Mouse (Mus musculus) stomach, embryonic 14.5 days (tissue): ENCODE measurements around the gene Rilp. TPM values are rescaled to one million over a fixed set of nuclear protein-coding genes. Genes with fewer than 3 reads are reported as not detected.

ENCODE experiments used
- ATAC-seq: fragments of 200-750 bp; cut with Nextera tagmentation; 2 replicates; pipeline ENCODE4 v1.8.0; 2017; ENCODE audit warnings: low read depth, moderate TSS enrichment; ENCODE audit not compliant: insufficient number of reproducible peaks, insufficient read depth, low FRiP score
- H3K27ac ChIP-seq: fragments of 300-500 bp; sonication (generic); 2 replicates; pipeline ENCODE4 v1.5.1; 2014; ENCODE audit warnings: mild to moderate bottlenecking, low read length, moderate library complexity, mixed read lengths
- H3K27me3 ChIP-seq: fragments of 300-500 bp; sonication (generic); 2 replicates; pipeline ENCODE4 v1.6.1; 2014; ENCODE audit warnings: low read length, control low read depth, mixed read lengths; ENCODE audit not compliant: control insufficient read depth, insufficient read depth
- H3K36me3 ChIP-seq: fragments of 300-500 bp; sonication (generic); 2 replicates; pipeline ENCODE4 v1.6.1; 2014; ENCODE audit warnings: mild to moderate bottlenecking, control low read depth, low read length, moderate library complexity, mixed read lengths; ENCODE audit not compliant: control insufficient read depth, insufficient read depth
- H3K4me1 ChIP-seq: fragments of 300-500 bp; sonication (generic); 2 replicates; pipeline ENCODE4 v1.6.1; 2014; ENCODE audit warnings: low read length, control low read depth, mixed read lengths; ENCODE audit not compliant: control insufficient read depth, insufficient read depth
- H3K4me2 ChIP-seq: fragments of 300-500 bp; sonication (generic); replicated peaks from 2 replicates; pipeline ENCODE4 v1.6.1; 2014; ENCODE audit warnings: low read depth, low read length, control low read depth
- H3K4me3 ChIP-seq: fragments of 300-500 bp; sonication (generic); 2 replicates; pipeline ENCODE4 v1.5.1; 2014; ENCODE audit warnings: low read depth, low read length, control low read depth
- H3K9ac ChIP-seq: fragments of 300-500 bp; sonication (generic); replicated peaks from 2 replicates; pipeline ENCODE4 v1.6.1; 2014; ENCODE audit warnings: low read depth, mild to moderate bottlenecking, control low read depth, low read length, moderate library complexity, mixed read lengths
- H3K9me3 ChIP-seq: fragments of 300-500 bp; sonication (generic); 2 replicates; pipeline ENCODE4 v1.6.1; 2016; ENCODE audit warnings: low read depth, low read length, control low read depth; ENCODE audit not compliant: control insufficient read depth
- WGBS: fragments of 180-500 bp; shearing (Covaris S2); extraction: QIAGEN DNeasy Blood & Tissue Kit; methylation state at CpG from one replicate; pipeline ENCODE4 v1.1.7; 2014; 5-methylcytosine and 5-hydroxymethylcytosine counted together
- polyA plus RNA-seq: library from polyadenylated mRNA; unstranded; fragments of >200 nt; fragmentation: Nextera tagmentation; extraction: Ambion mirVana; gene quantifications from 2 replicates; pipeline ENCODE4 v1.2.1, GENCODE M21; 2014

The Rilp gene
- polyA plus RNA-seq, 1 experiment from 2014 or later: 0.32 TPM

GRCm38 (mm10) chr11:75538970-75539299 is 29.0 kb downstream of the Rilp start:
- Histone ChIP-seq H3K4me2 (no peak overlapping the region), H3K9me3 (no peaks in the 10 kb centered on the region), H3K4me3 (no peak overlapping the region), H3K9ac (no peak overlapping the region), H3K27me3 (no peaks in the 10 kb centered on the region), H3K4me1 (peaks cover 9% of the 10 kb centered on the region), H3K27ac (no peak overlapping the region), H3K36me3 (no peaks in the 10 kb centered on the region)
- 83% methylated on average over 13 of the region's 13 CpGs for WGBS
- no peak for ATAC-seq

GRCm38 (mm10) chr11:75540209-75540608 is 30.3 kb downstream of the Rilp start:
- no peaks in the 10 kb centered on the region for H3K27me3 ChIP-seq
- 80% methylated on average over 8 of the region's 8 CpGs for WGBS

GRCm38 (mm10) chr11:75540710-75541581 is 31.1 kb downstream of the Rilp start:
- Histone ChIP-seq H3K27ac (no peak overlapping the region), H3K27me3 (no peaks in the 10 kb centered on the region), H3K9ac (no peak overlapping the region), H3K4me1 (peaks cover 4% of the 10 kb centered on the region; the same call in 1 of the 2 replicates), H3K9me3 (no peaks in the 10 kb centered on the region), H3K36me3 (no peaks in the 10 kb centered on the region), H3K4me2 (no peak overlapping the region), H3K4me3 (no peak overlapping the region)
- ATAC-seq: no peak
- 72% methylated on average over 19 of the region's 19 CpGs for WGBS

More at GRCm38 (mm10) chr11:75540209-75540608, 30.3 kb downstream of the Rilp start:
- Histone ChIP-seq H3K27ac (no peak overlapping the region), H3K4me1 (peaks cover 6% of the 10 kb centered on the region), H3K9ac (no peak overlapping the region), H3K4me2 (no peak overlapping the region), H3K36me3 (no peaks in the 10 kb centered on the region), H3K4me3 (no peak overlapping the region), H3K9me3 (no peaks in the 10 kb centered on the region)
- no peak for ATAC-seq

- H3K27ac ChIP-seq: no peak overlapping the region
- H3K9ac ChIP-seq: no peak overlapping the region
- peaks cover 6% of the 10 kb centered on the region for H3K4me1 ChIP-seq
- no peak overlapping the region for H3K4me3 ChIP-seq
- WGBS: 89% methylated on average over 9 of the region's 9 CpGs
- no peak for ATAC-seq
- no peaks in the 10 kb centered on the region for H3K9me3 ChIP-seq
- no peaks in the 10 kb centered on the region for H3K36me3 ChIP-seq
- no peaks in the 10 kb centered on the region for H3K27me3 ChIP-seq
- no peak overlapping the region for H3K4me2 ChIP-seq
Observed at GRCm38 (mm10) chr11:75544713-75545112, 34.8 kb downstream of the Rilp start.

GRCm38 (mm10) chr11:75546057-75546456 is 36.2 kb downstream of the Rilp start:
- H3K36me3 ChIP-seq: no peaks in the 10 kb centered on the region
- no peaks in the 10 kb centered on the region for H3K9me3 ChIP-seq
- H3K4me1 ChIP-seq: peaks cover 19% of the 10 kb centered on the region
- no peak overlapping the region for H3K27ac ChIP-seq
- ATAC-seq: no peak
- H3K4me2 ChIP-seq: no peak overlapping the region
- H3K27me3 ChIP-seq: no peaks in the 10 kb centered on the region
- H3K9ac ChIP-seq: no peak overlapping the region
- no peak overlapping the region for H3K4me3 ChIP-seq
- 63% methylated on average over 4 of the region's 4 CpGs for WGBS

GRCm38 (mm10) chr11:75549658-75550111 is 39.8 kb downstream of the Rilp start:
- Histone ChIP-seq H3K9me3 (no peaks in the 10 kb centered on the region), H3K27ac (0 out of 2 replicates have a peak overlapping the region, but pooled peaks have one; percentile 23), H3K27me3 (no peaks in the 10 kb centered on the region), H3K4me1 (peaks cover 39% of the 10 kb centered on the region), H3K9ac (no peak overlapping the region), H3K4me2 (no peak overlapping the region), H3K4me3 (no peak overlapping the region), H3K36me3 (no peaks in the 10 kb centered on the region)
- 20% methylated on average over 5 of the region's 5 CpGs for WGBS
- no peak; the same call in 1 of the 2 replicates for ATAC-seq

- no peak for ATAC-seq
- Histone ChIP-seq H3K27ac (peak overlapping the region; percentile 23; the same call in 1 of the 2 replicates), H3K27me3 (no peaks in the 10 kb centered on the region)
Observed at GRCm38 (mm10) chr11:75550200-75550946, 40.5 kb downstream of the Rilp start.

GRCm38 (mm10) chr11:75551321-75551720 is 41.4 kb downstream of the Rilp start:
- 85% methylated on average over 5 of the region's 5 CpGs for WGBS
- H3K9me3 ChIP-seq: no peaks in the 10 kb centered on the region
- H3K4me1 ChIP-seq: peaks cover 39% of the 10 kb centered on the region
- H3K27me3 ChIP-seq: no peaks in the 10 kb centered on the region
- no peak overlapping the region for H3K4me3 ChIP-seq
- no peak overlapping the region; the same call in 1 of the 2 replicates for H3K27ac ChIP-seq
- H3K9ac ChIP-seq: no peak overlapping the region
- ATAC-seq: no peak
- H3K36me3 ChIP-seq: no peaks in the 10 kb centered on the region
- no peak overlapping the region for H3K4me2 ChIP-seq

More at GRCm38 (mm10) chr11:75550200-75550946, 40.5 kb downstream of the Rilp start:
- no peak overlapping the region for H3K4me3 ChIP-seq
- H3K9me3 ChIP-seq: no peaks in the 10 kb centered on the region
- no peak overlapping the region for H3K4me2 ChIP-seq
- peaks cover 39% of the 10 kb centered on the region for H3K4me1 ChIP-seq
- H3K9ac ChIP-seq: no peak overlapping the region
- H3K36me3 ChIP-seq: no peaks in the 10 kb centered on the region
- 59% methylated on average over 12 of the region's 12 CpGs for WGBS
